Mouse (Mus musculus) hindbrain, embryonic 10.5 days (tissue): ENCODE measurements around the gene Nup85. TPM values are rescaled to one million over a fixed set of nuclear protein-coding genes. Genes with fewer than 3 reads are reported as not detected.

Experiments
- DNase-seq: peaks from one replicate; pipeline ENCODE4 v3.0.0-alpha.2; 2017; ENCODE audit warnings: low spot score
- H3K27ac ChIP-seq: fragments of 300-500 bp; sonication (generic); 2 replicates; pipeline ENCODE4 v1.5.1; 2016; ENCODE audit warnings: mild to moderate bottlenecking, moderate library complexity
- H3K27me3 ChIP-seq: fragments of 300-500 bp; sonication (generic); 2 replicates; pipeline ENCODE4 v1.6.1; 2016; ENCODE audit warnings: mild to moderate bottlenecking; ENCODE audit not compliant: poor library complexity, insufficient read depth, severe bottlenecking
- H3K36me3 ChIP-seq: fragments of 300-500 bp; sonication (generic); 2 replicates; pipeline ENCODE4 v1.6.1; 2016; ENCODE audit warnings: mild to moderate bottlenecking, moderate library complexity
- H3K4me1 ChIP-seq: fragments of 300-500 bp; sonication (generic); replicated peaks from 2 replicates; pipeline ENCODE4 v1.6.1; 2016; ENCODE audit warnings: mild to moderate bottlenecking
- H3K4me3 ChIP-seq: fragments of 300-500 bp; sonication (generic); 2 replicates; pipeline ENCODE4 v1.5.1; 2016; ENCODE audit warnings: mild to moderate bottlenecking, moderate library complexity
- H3K9me3 ChIP-seq: fragments of 300-500 bp; sonication (generic); 2 replicates; pipeline ENCODE4 v1.6.1; 2016; ENCODE audit warnings: mild to moderate bottlenecking, moderate library complexity
- WGBS: fragments of 180-500 bp; shearing (Covaris S2); methylation state at CpG from one replicate; pipeline ENCODE4 v1.1.7; 2016; 5-methylcytosine and 5-hydroxymethylcytosine counted together
- polyA plus RNA-seq: library from polyadenylated mRNA; unstranded; fragments of >200 nt; fragmentation: Nextera tagmentation; extraction: Ambion mirVana; gene quantifications from 2 replicates; pipeline ENCODE4 v1.2.1, GENCODE M21; 2016

Nup85 gene
- polyA plus RNA-seq, 1 experiment from 2014 or later = 192 TPM

DNA sequence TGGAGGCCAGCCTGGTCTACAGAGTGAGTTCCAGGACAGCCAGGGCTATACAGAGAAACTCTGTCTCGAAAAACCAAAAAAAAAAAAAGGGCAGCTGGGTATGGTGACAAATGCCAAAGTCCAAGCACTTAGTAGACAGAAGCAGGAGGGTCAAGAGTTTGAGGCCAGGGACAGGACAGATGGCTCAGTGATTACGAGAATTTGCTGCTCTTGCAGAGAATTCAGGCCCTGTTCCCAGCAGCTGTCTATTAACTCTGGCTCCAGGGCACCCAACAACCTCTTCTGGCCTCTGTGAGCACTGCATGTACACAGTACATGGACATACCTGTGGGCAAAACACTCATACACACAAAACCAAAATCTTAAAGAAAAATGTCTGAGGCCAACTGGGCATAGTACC is 53.8 kb downstream of the Nup85 start:
- Histone ChIP-seq H3K9me3 (no peaks in the 10 kb centered on the region), H3K4me3 (no peak overlapping the region), H3K27me3 (no peaks in the 10 kb centered on the region), H3K4me1 (peaks cover 11% of the 10 kb centered on the region), H3K36me3 (peaks cover 62% of the 10 kb centered on the region), H3K27ac (no peak overlapping the region)
- no peak for DNase-seq
- WGBS = 84% methylated on average over 2 of the region's 2 CpGs

DNA sequence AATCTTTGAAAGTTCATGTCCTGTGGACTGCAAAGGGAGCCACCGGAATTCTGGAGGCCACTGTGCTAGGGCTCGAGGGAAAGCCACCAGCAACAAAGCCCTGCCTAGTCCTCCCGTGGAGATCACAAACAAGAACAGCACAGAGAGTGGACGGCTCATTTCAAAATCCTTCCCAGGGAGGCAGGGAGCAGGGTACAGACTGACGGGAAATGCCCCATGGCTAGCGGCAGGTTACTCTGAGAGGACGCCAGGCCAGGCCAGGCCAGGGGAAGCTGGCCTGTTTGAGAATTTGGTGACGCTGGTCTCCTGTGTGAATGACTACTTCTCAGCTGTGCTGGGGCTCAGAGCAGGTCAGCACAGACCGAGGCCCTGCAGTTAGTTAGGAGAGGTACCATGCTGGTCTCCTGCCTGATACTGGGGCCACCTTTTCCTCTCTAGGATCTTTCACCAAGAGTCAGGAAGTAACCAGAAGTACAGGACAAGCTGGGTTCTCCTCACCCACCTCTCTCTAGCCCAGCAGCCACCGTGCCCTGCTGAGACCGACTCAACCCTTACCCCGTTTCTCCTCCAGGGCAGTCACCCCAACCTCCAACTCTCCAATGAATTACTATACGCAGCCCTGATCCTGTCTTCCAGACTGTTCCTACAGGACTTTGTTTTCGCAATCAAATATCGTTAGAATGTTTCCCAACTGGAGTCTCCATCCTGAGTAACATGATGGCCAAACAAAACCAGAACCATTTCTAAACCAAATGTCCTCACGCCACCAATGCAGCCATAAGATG is 54.7 kb downstream of the Nup85 start:
- peaks cover 3% of the 10 kb centered on the region; the same call in 1 of the 2 replicates for H3K4me1 ChIP-seq
- H3K9me3 ChIP-seq = no peaks in the 10 kb centered on the region
- H3K36me3 ChIP-seq = peaks cover 70% of the 10 kb centered on the region
- H3K27me3 ChIP-seq = no peaks in the 10 kb centered on the region
- DNase-seq = no peak
- 87% methylated on average over 16 of the region's 16 CpGs for WGBS
- no peak overlapping the region for H3K27ac ChIP-seq
- no peak overlapping the region for H3K4me3 ChIP-seq

DNA sequence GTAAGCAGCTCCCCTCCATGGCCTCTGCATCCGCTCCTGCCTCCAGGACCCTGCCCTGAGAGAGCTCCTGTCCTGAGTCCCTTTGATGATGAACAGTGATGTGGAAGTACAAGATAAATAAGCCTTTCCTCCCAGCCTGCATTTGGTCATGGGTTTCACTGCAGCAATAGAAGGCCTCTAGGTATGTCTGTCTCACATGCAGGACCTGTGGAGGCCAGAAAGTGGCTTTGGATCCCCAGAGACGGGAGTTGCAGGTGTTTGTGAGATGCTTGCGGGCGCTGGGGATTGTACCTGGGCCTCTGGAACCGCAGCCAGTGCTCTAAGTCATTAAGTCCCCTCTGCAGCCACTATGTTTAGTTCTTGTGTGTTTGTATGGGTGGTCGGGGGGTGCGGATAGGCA is 55.7 kb downstream of the Nup85 start:
- peaks cover 64% of the 10 kb centered on the region for H3K36me3 ChIP-seq

DNA sequence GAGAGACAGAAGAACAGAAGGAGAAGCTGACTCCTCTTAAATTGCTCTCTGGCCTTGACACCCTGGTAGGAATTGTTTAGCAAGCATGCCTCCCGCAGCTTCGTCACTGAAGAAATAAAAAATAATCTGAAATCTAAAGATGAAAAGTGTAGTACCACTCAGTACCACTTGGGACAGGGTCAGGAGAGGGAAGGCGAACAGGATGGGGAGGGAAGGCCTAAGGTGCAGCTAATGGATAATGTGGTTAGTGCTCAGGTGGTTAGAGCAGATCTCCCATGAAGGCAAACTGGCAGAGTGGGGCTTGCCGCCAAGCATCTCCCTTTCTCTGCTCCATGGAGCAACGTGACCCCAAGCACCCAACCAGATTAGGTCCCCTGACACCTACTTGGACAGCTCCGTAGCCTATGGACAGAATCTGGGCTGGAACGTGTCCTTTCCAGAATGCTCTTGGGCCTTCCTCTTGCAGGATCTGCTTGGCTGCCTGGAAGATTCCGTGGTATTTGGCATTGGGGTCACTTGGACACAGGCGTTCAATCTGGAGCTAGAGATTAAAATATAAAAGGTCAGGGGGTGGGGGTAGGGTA is 59.3 kb downstream of the Nup85 start:
- Histone ChIP-seq H3K9me3 (no peaks in the 10 kb centered on the region), H3K4me3 (no peak overlapping the region), H3K4me1 (peaks cover 12% of the 10 kb centered on the region), H3K36me3 (peaks cover 46% of the 10 kb centered on the region), H3K27me3 (no peaks in the 10 kb centered on the region), H3K27ac (no peak overlapping the region)
- no peak for DNase-seq
- WGBS = 81% methylated on average over 9 of the region's 9 CpGs

More for the DNA sequence above, 55.7 kb downstream of the Nup85 start:
- WGBS = 95% methylated on average over 7 of the region's 7 CpGs
- Histone ChIP-seq H3K27ac (no peak overlapping the region), H3K9me3 (no peaks in the 10 kb centered on the region), H3K27me3 (no peaks in the 10 kb centered on the region), H3K4me1 (peaks cover 3% of the 10 kb centered on the region; the same call in 1 of the 2 replicates), H3K4me3 (no peak overlapping the region)
- no peak for DNase-seq

DNA sequence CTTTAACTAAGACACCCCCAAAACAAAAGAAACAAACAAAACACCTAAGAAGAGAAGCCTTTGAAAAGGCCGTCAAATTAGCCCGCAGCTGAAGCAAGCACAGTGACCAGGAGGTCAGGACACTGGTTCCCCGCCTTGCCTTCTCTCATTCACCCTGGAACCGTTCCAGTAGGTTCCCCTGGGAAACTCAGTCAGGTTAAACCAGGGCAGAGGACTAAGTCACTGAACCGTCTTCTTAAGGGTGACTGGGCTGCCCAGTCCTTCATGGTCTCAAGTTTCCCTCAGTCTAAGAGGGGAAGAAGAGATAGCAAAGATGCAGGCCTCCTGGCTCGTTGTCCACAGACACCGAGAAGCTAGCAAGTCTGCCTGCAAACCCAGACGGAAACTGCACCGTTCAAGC is 61.6 kb downstream of the Nup85 start:
- 85% methylated on average over 9 of the region's 9 CpGs for WGBS
- H3K27ac ChIP-seq = no peak overlapping the region
- H3K4me1 ChIP-seq = peaks cover 14% of the 10 kb centered on the region
- H3K27me3 ChIP-seq = no peaks in the 10 kb centered on the region
- peaks cover 27% of the 10 kb centered on the region for H3K36me3 ChIP-seq
- H3K4me3 ChIP-seq = no peak overlapping the region
- DNase-seq = no peak
- H3K9me3 ChIP-seq = no peaks in the 10 kb centered on the region

DNA sequence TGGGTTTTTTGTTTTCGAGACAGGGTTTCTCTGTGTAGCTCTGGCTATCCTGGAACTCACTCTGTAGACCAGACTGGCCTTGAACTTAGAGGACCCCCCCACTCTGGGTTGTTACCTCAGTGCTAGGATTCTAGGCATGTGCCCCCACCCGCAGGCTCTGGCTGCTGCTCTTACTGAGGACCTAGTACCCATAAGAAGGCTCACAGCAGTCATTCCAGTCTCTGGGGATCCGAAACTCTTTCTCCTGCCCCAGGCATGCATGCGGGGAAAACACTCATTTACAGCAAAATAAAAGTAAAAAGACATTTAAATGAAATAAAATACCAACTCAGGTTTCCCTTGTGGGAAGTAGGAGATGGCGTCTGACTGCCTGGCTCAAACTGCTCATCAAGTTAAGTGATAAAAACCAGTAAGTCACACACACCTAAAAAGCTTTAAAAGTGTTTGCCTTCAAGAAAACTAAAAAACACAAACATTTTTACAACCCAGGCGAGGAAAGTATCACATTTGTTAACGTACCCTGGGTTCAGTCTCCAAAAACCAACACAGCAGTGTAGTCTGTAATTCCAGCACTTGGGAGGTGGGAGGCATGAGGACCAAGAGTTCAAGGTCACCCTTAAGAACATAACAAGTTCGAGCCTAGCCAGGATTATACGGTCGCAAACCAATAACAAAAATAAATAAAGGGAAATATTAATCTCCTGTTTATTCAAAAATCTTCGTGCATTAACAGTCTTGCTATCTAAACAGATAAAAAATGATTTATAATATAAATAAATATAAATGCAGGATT is 62.8 kb downstream of the Nup85 start:
- DNase-seq = no peak
- Histone ChIP-seq H3K36me3 (peaks cover 17% of the 10 kb centered on the region), H3K9me3 (no peaks in the 10 kb centered on the region), H3K4me1 (peaks cover 17% of the 10 kb centered on the region), H3K4me3 (peak overlapping the region; percentile 81), H3K27me3 (no peaks in the 10 kb centered on the region), H3K27ac (peak overlapping the region; percentile 84; the same call in 1 of the 2 replicates)
- 54% methylated on average over 11 of the region's 11 CpGs for WGBS

DNA sequence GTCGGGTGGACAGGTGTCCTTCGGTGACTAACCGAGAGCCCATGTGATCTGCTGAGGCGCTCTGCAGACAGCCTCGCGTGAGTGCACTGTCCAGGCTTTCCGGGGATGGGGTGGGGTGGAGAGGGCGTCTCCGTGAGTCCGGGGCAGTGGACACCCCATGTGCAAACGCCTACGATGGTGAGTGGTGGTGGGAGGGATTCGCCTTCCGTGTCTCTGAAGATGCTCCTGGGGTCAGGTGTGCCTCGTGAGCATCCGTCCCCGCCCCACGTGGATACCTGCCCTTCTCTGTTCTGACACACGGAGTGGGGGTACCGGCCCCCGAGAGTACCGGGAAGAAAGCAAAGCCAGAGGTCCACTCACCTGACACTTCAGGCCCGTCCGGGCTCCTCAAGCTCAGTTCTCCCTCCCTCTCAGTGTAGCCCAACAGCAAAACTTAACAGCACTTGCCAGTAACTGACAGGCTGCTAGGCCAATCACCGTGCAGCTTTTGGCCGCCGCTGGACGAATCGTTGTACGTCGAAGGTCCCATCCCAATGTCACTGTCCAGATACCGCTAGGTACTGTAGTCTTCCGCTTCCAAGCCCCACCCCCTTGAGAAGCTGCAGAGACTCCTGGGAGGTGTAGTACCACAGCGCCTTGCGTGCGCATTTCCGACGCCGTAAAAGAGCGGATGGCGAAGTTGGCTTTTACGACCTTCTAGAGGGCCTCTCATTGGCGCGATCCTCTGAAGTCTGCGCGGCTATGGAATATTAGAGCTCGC is 63.7 kb downstream of the Nup85 start, which contains the start of gene Slc25a19:
Gene Slc25a19, minus strand, starts transcription at position 591 of the 760 bp plus-strand sequence.
- Histone ChIP-seq H3K36me3 (peaks cover 9% of the 10 kb centered on the region), H3K27me3 (no peaks in the 10 kb centered on the region), H3K27ac (peak within 1 kb of the TSS; percentile 84), H3K4me1 (peaks cover 17% of the 10 kb centered on the region), H3K9me3 (no peaks in the 10 kb centered on the region), H3K4me3 (peak within 1 kb of the TSS; percentile 81)
- peak; percentile 99 for DNase-seq
- under 1% methylated on average over 47 of the region's 47 CpGs for WGBS

DNA sequence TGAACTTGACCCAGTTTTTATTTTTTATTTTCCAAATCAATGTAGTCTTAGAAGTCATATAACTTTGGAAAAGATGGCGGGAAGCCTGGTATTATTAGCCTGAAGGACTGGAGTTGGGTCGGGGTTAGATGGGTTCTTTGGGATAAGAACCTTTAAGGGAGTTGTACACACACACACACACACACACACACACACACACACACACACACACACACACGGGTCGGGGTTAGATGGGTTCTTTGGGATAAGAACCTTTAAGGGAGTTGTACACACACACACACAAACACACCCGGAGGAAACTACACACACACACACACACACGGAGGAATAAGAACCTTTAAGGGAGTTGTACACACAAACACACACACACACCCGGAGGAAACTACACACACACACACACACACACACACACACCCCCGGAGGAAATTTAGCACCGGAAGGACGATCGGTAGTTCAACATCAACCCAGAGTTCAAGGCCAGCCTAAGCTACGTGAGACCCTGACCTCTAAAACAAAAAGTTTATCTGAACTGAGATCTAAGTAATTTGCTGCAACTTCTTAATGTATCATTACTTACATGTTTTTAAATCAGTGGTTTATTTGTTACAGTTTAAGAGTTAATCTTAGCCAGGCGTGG is 64.3 kb downstream of the Nup85 start:
- peak overlapping the region; percentile 84 for H3K27ac ChIP-seq
- 57% methylated on average over 13 of the region's 13 CpGs for WGBS

DNA sequence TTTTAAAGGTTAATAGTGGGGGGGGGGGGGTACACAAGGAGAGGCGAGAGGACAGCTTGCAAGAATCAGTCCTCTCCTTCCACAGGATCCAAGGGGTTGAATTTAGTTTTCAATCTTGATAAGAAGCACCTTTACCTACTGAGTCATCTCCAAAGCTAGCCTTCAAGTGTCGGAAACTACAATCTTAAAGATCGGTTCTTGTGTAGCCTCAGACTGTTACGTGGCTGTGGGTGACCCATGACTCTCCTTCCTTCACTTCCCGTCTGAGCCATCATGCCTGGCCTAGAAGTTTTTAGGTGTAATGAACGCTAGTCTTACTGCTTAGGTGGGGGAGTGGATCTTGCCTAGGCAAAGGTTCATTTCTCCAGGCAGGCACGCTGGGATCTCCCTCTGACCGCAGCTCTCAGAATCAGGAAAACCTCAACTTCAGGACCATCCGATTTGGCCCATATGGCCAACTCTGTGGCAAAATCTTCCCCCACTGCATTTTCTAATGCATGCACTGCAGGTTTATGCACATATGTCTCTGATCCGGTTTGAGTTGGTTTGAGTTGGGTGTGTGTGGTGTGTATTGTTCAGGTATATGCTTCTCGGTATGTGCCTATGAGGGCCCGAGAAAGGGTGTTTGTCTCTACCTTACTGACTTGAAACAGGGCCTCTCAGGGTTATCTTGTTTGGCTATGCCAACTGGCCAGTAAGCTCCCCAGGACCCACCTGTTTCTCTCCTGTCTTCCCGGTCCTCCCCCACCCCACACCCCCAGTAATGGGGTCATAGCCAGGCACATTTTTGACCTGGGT is 65.7 kb downstream of the Nup85 start:
- Histone ChIP-seq H3K27ac (no peak overlapping the region), H3K4me3 (no peak overlapping the region), H3K9me3 (no peaks in the 10 kb centered on the region), H3K4me1 (peaks cover 20% of the 10 kb centered on the region), H3K36me3 (no peaks in the 10 kb centered on the region), H3K27me3 (no peaks in the 10 kb centered on the region)
- 87% methylated on average over 13 of the region's 13 CpGs for WGBS
- no peak for DNase-seq

More for the DNA sequence above, 64.3 kb downstream of the Nup85 start:
- H3K9me3 ChIP-seq = no peaks in the 10 kb centered on the region
- 0 out of 2 replicates have a peak, but pooled peaks cover 2% of the 10 kb centered on the region for H3K36me3 ChIP-seq
- H3K27me3 ChIP-seq = no peaks in the 10 kb centered on the region
- DNase-seq = no peak
- peak overlapping the region; percentile 81 for H3K4me3 ChIP-seq
- peaks cover 17% of the 10 kb centered on the region for H3K4me1 ChIP-seq

DNA sequence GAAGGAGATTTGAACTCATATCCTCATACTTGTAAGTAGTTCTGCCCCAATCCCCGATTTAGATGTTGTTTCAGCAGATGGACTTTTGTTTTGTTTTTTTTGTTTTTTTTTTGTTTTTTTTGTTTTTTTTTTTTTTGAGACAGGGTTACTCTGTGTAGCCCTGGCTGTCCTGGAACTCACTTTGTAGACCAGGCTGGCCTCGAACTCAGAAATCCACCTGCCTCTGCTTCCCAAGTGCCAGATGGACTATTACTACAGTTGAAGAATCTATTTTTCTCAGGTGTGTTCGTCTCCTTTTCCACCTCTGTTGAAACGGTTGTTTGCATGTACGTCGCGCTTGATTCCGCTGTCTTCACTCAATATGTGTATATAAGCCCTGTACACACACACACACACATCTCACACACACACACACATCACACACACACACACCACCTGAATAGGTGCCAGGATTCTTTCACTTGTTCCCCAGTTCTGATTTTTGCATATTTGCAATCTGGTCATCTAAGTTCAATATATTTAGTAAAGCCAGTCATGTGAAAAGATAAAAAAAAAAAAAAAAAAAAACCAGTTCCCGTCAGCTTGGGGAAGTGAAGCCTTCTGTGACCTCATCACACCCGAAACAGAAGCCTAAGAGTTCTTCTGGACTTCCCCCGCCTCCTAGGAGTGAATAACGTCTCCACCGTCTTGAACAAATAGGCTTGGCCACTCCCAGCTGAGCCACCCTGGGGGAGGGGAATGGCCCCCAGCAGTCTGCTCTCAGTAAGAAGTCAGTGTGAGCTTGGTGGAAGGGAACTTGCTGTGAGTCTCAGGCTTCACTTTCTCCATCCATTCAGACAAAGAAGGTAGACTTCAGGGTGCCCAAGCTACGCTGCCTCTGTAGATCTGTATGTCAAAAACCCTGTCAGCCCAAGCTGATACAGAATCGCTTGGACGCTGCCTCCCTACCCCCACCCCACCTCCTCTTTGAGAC is 66.6 kb downstream of the Nup85 start:
- H3K27ac ChIP-seq = no peak overlapping the region
- no peaks in the 10 kb centered on the region for H3K36me3 ChIP-seq
- H3K4me1 ChIP-seq = peaks cover 20% of the 10 kb centered on the region
- H3K4me3 ChIP-seq = no peak overlapping the region
- H3K9me3 ChIP-seq = no peaks in the 10 kb centered on the region
- WGBS = 51% methylated on average over 16 of the region's 16 CpGs
- DNase-seq = no peak
- no peaks in the 10 kb centered on the region for H3K27me3 ChIP-seq
